ENCODE assay signal across 22 mouse cellular contexts in genomic region chr6:88984863-88985262, GRCm38 (mm10).
DNase-seq lines count a peak whose midpoint lies in the region; ATAC-seq and TF ChIP-seq lines count a peak whose summit lies in the region.
"Had no signal": no experiment of that assay in that cellular context is flagged by ENCODE, and none has a peak within 500 bp of the region (broad histone marks: within the 10 kb centered on the region; RNA-seq: fewer than 3 reads in every experiment).

No protein-coding gene starts in this region.

- POLR2A ChIA-PET in Patski (lab: Charles Lee): interaction anchor here (0.7 kb wide), 1 partner anchor 13 kb away, joined by 3 read pairs; no protein-coding TSS in a partner anchor

- 0 out of 2 replicates have a peak, but pooled peaks have one; percentile 14 for ATAC-seq in kidney, embryonic 15.5 days (replicated peaks; ENCODE audit: low FRiP score)
- ATAC-seq in midbrain, embryonic 16.5 days: no peak
- ATAC-seq in midbrain, embryonic 13.5 days: no peak
- ATAC-seq in Patski: peak; percentile 56
- ATAC-seq: forebrain, postnatal 0 days; intestine, embryonic 16.5 days had no signal

- no peak overlapping the region for H3K9ac ChIP-seq in kidney, embryonic 15.5 days
- H3K9ac ChIP-seq in midbrain, embryonic 16.5 days (ENCODE audit: low read depth, low read length): no peak overlapping the region
- H3K9ac ChIP-seq in midbrain, embryonic 13.5 days (replicated peaks): no peak overlapping the region
- H3K9ac ChIP-seq: forebrain, embryonic 12.5 days; forebrain, postnatal 0 days; heart, embryonic 15.5 days; hindbrain, embryonic 15.5 days had no signal

- H3K9me3 ChIP-seq in kidney, embryonic 15.5 days (replicated peaks): no peaks in the 10 kb centered on the region
- H3K9me3 ChIP-seq in midbrain, embryonic 16.5 days (replicated peaks; ENCODE audit: control insufficient read depth, low read length, poor library complexity, severe bottlenecking): no peaks in the 10 kb centered on the region
- H3K9me3 ChIP-seq in midbrain, embryonic 13.5 days: no peaks in the 10 kb centered on the region
- H3K9me3 ChIP-seq: forebrain, embryonic 12.5 days; heart, embryonic 15.5 days; hindbrain, embryonic 15.5 days had no signal

- no peak overlapping the region for H3K27ac ChIP-seq in kidney, embryonic 15.5 days
- peak overlapping the region; percentile 39; the same call in 1 of the 2 replicates for H3K27ac ChIP-seq in midbrain, embryonic 16.5 days (ENCODE audit: low read length)
- no peak overlapping the region for H3K27ac ChIP-seq in midbrain, embryonic 13.5 days
- H3K27ac ChIP-seq: forebrain, embryonic 12.5 days; heart, adult 2 months; heart, embryonic 15.5 days had no signal

- no peak for TF ChIP-seq CTCF in Patski (IDR thresholded peaks at IDR 0.05)

- no peaks in the 10 kb centered on the region for H3K36me3 ChIP-seq in kidney, embryonic 15.5 days
- no peaks in the 10 kb centered on the region for H3K36me3 ChIP-seq in midbrain, embryonic 16.5 days (ENCODE audit: control insufficient read depth, insufficient read depth, low read length)
- H3K36me3 ChIP-seq in midbrain, embryonic 13.5 days: no peaks in the 10 kb centered on the region
- H3K36me3 ChIP-seq: forebrain, embryonic 12.5 days; heart, embryonic 15.5 days; hindbrain, embryonic 15.5 days had no signal

- 45% methylated on average over 4 of the region's 4 CpGs for WGBS in kidney, embryonic 15.5 days
- 46% methylated on average over 4 of the region's 4 CpGs for WGBS in midbrain, embryonic 16.5 days
- WGBS in midbrain, embryonic 13.5 days: 52% methylated on average over 4 of the region's 4 CpGs

- no peaks in the 10 kb centered on the region for H3K27me3 ChIP-seq in kidney, embryonic 15.5 days
- H3K27me3 ChIP-seq in midbrain, embryonic 16.5 days (ENCODE audit: control insufficient read depth, insufficient read depth, low read depth, low read length): no peaks in the 10 kb centered on the region
- peaks cover 3% of the 10 kb centered on the region for H3K27me3 ChIP-seq in midbrain, embryonic 13.5 days
- H3K27me3 ChIP-seq in Patski: no peaks in the 10 kb centered on the region
- H3K27me3 ChIP-seq: hindbrain, embryonic 15.5 days had no signal

- peaks cover 5% of the 10 kb centered on the region; the same call in 1 of the 2 replicates for H3K4me1 ChIP-seq in kidney, embryonic 15.5 days
- H3K4me1 ChIP-seq in midbrain, embryonic 16.5 days (ENCODE audit: control insufficient read depth, insufficient read depth, low read length): peaks cover 44% of the 10 kb centered on the region
- peaks cover 50% of the 10 kb centered on the region for H3K4me1 ChIP-seq in midbrain, embryonic 13.5 days (replicated peaks)

- no peak overlapping the region for H3K4me2 ChIP-seq in kidney, embryonic 15.5 days
- H3K4me2 ChIP-seq in midbrain, embryonic 16.5 days (ENCODE audit: low read length): no peak overlapping the region
- no peak overlapping the region for H3K4me2 ChIP-seq in midbrain, embryonic 13.5 days (replicated peaks)
- H3K4me2 ChIP-seq: forebrain, embryonic 12.5 days; heart, embryonic 11.5 days; heart, embryonic 15.5 days; hindbrain, embryonic 15.5 days had no signal

- no peak overlapping the region for H3K4me3 ChIP-seq in kidney, embryonic 15.5 days (replicated peaks)
- H3K4me3 ChIP-seq in midbrain, embryonic 16.5 days (ENCODE audit: low read depth, low read length): no peak overlapping the region
- no peak overlapping the region for H3K4me3 ChIP-seq in midbrain, embryonic 13.5 days (replicated peaks)
- H3K4me3 ChIP-seq: erythroblast, embryonic 14.5 days; forebrain, embryonic 12.5 days; heart, adult 2 months; heart, embryonic 15.5 days; hindbrain, embryonic 15.5 days had no signal

- CTCF ChIA-PET in Patski (lab: Charles Lee): no interaction called here

- in situ Hi-C loops in Patski (cut with MboI; ENCODE audit: low pct_unique_long_range_greater_than_20kb): no loop called here

- no peak for DNase-seq in kidney, adult 9 months
- no peak for DNase-seq in Patski (ENCODE audit: low read depth, low spot score)
- no peak for DNase-seq in right cerebral cortex, postnatal 14 days
- no peak for DNase-seq in adrenal gland, adult (ENCODE audit: inconsistent age in 2 of 2, low spot score in 1 of 2)
- DNase-seq: adrenal gland, adult 8-10 months; adrenal gland, postnatal 36 days; B cell, adult 2 months; cerebellum, adult 8-10 months; cerebellum, postnatal 25 days; gastrocnemius, postnatal 14 days; heart, adult 2 months; heart, postnatal 14 days had no signal

Comparison
In these comparisons a context has a peak if more than half of its experiments do, and no peak if none do; other contexts are left out.
1. ATAC-seq: peak in kidney, embryonic 15.5 days (single experiment) and Patski (single experiment); none in midbrain, embryonic 16.5 days (single experiment) and midbrain, embryonic 13.5 days (single experiment).